Mouse (Mus musculus) liver, adult 2 months (tissue): ENCODE measurements at regions not wholly inside any gene's neighbourhood (a gene's known extent, or its start where the extent isn't known, plus 50 kb on each side); places are given as distances from the start of the nearest gene placed in this dataset.

ENCODE experiments used
- DNase-seq: peaks from one replicate; pipeline ENCODE4 v3.0.0-alpha.2; 2011; ENCODE audit warnings: low read depth, low spot score; ENCODE audit errors: extremely low read depth
- H3K27ac ChIP-seq: fragments of 200-500 bp; replicated peaks from 2 replicates; pipeline ENCODE4 v1.5.1; 2012; ENCODE audit warnings: low read depth, mild to moderate bottlenecking, control low read depth, inconsistent platforms, low read length; ENCODE audit not compliant: insufficient read depth
- H3K27me3 ChIP-seq: fragments of 200-500 bp; 2 replicates; pipeline ENCODE4 v1.6.1; 2012; ENCODE audit warnings: mild to moderate bottlenecking, moderate library complexity, low read length, inconsistent platforms; ENCODE audit not compliant: control insufficient read depth, insufficient read depth
- H3K36me3 ChIP-seq: fragments of 200-500 bp; 2 replicates; pipeline ENCODE4 v1.6.1; 2012; ENCODE audit warnings: low read length, inconsistent platforms; ENCODE audit not compliant: control insufficient read depth, insufficient read depth
- H3K4me1 ChIP-seq: fragments of 200-500 bp; 2 replicates; pipeline ENCODE4 v1.6.1; 2011; ENCODE audit warnings: low read length; ENCODE audit not compliant: control insufficient read depth, insufficient read depth
- H3K4me3 ChIP-seq: fragments of 200-500 bp; 2 replicates; pipeline ENCODE4 v1.5.1; 2011; ENCODE audit warnings: low read depth, mild to moderate bottlenecking, control low read depth, low read length, moderate library complexity; ENCODE audit not compliant: insufficient read depth
- H3K79me2 ChIP-seq: fragments of 200-500 bp; 2 replicates; pipeline ENCODE4 v1.6.1; 2012; ENCODE audit warnings: inconsistent platforms, mild to moderate bottlenecking, low read length, moderate library complexity; ENCODE audit not compliant: control insufficient read depth, insufficient read depth
- H3K9ac ChIP-seq: fragments of 200-500 bp; 2 replicates; pipeline ENCODE4 v1.6.1; 2012; ENCODE audit warnings: low read depth, mild to moderate bottlenecking, control low read depth, inconsistent platforms, low read length
- CTCF ChIP-seq: fragments of 200-500 bp; IDR thresholded peaks from 2 replicates; pipeline ENCODE4 v1.5.1; 2011; ENCODE audit warnings: low read depth, low read length, control low read depth
- POLR2A ChIP-seq: fragments of 200-500 bp; IDR thresholded peaks from 2 replicates; pipeline ENCODE4 v1.6.1; 2011; ENCODE audit warnings: low read length, control low read depth; ENCODE audit not compliant: insufficient read depth; ENCODE audit errors: extremely low read depth
- WGBS: fragments of 180-500 bp; shearing (Covaris S2); methylation state at CpG from one replicate; pipeline ENCODE4 v1.1.7; 2018; 5-methylcytosine and 5-hydroxymethylcytosine counted together

DNA sequence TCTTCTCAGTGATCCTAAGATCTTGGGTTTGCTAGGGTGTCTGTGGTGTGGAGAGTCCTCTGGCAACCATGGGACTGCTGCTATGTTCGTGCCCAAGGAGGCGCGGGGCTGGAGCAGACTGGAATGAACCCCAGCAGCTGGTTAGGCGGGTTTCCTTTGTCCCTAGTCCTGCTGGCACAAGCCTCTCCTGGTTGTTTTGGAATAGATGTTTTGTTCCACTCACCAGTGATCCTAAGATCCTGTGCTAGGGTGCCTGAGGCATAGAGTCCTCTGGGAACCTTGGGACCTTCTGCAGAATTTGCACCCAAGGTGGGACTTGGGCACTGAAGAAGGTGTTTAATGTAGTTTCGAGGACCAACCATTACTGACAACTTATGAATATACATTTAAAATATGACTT lies 1205.9 kb upstream of the Gm8797 start:
- Histone ChIP-seq H3K36me3 (no peaks in the 10 kb centered on the region), H3K79me2 (no peaks in the 10 kb centered on the region), H3K4me3 (no peak overlapping the region), H3K27ac (no peak overlapping the region), H3K4me1 (no peaks in the 10 kb centered on the region), H3K9ac (no peak overlapping the region), H3K27me3 (no peaks in the 10 kb centered on the region)
- no peak for TF ChIP-seq CTCF
- no peak for TF ChIP-seq POLR2A
- no peak for DNase-seq
- 72% methylated on average over 5 of the region's 5 CpGs for WGBS

DNA sequence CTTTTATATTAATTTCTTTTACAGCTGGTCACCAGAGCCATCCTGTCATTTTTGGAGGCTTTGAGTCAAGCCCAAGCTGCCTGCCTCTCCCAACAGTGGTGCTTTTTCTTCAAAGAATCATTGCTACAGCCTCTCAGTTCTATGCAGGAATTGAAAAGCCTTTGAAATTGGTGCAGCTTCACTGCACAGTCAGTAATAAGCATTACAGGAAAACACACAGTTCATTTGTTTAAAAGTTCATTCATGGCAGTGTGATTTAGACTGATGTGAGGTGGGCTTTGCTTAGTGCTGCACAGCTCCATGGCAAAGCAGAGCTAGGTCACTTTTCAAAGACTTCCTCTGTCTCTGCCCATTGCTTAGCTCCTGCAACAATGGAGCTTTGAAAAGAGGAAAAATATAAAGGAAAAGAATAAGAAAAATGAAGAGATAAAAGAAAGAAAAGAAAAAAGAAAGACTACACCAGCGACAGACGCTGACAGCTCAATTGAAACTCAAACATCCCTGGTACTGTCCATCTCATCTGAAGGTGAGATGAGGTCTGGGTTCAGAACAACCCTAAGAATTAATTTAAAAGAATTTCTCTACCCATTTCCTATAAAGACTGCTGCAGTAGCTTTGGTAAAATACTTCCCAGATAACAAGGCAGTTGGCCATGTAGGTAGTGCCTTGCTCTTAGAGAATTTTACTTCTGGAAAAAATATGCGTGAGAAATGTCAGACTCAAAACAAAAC lies 1204.3 kb upstream of the Gm8797 start:
- no peaks in the 10 kb centered on the region for H3K4me1 ChIP-seq
- H3K79me2 ChIP-seq: no peaks in the 10 kb centered on the region
- no peaks in the 10 kb centered on the region for H3K36me3 ChIP-seq
- 80% methylated on average over 3 of the region's 3 CpGs for WGBS
- H3K27me3 ChIP-seq: no peaks in the 10 kb centered on the region
- no peak overlapping the region for H3K9ac ChIP-seq
- H3K27ac ChIP-seq: no peak overlapping the region
- no peak for DNase-seq
- H3K4me3 ChIP-seq: no peak overlapping the region
- TF ChIP-seq POLR2A (no peak), CTCF (no peak)

DNA sequence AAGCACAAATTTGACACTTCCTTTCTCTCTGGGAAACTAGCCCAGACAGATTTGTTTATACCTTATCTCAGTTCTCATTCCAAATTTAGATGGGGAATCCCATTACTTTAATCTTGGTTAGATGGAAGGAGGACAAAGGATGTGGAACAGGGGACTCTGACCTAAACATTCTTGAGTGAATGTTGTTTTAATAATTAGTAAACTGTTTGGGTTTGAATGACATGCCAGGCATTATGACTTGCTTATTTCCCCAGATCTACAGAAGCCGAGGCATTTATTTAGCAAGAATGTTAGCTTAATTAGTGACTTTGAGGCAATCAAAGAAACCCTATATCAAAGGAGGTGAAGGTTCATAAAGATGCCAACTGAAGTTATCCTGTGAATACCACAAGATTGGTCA lies 1189.9 kb upstream of the Gm8797 start:
- Histone ChIP-seq H3K4me3 (no peak overlapping the region), H3K4me1 (no peaks in the 10 kb centered on the region), H3K27me3 (no peaks in the 10 kb centered on the region), H3K9ac (no peak overlapping the region), H3K36me3 (no peaks in the 10 kb centered on the region), H3K27ac (no peak overlapping the region), H3K79me2 (no peaks in the 10 kb centered on the region)
- DNase-seq: peak; percentile 35
- TF ChIP-seq POLR2A (no peak), CTCF (no peak)
- WGBS: 59% methylated on average over 1 of the region's 1 CpGs

GRCm38 (mm10) chr3:4582500-4582899 lies 1168.1 kb upstream of the Gm8797 start:
- H3K79me2 ChIP-seq: no peaks in the 10 kb centered on the region
- H3K27me3 ChIP-seq: no peaks in the 10 kb centered on the region
- no peaks in the 10 kb centered on the region for H3K36me3 ChIP-seq
- H3K9ac ChIP-seq: no peak overlapping the region
- H3K4me3 ChIP-seq: no peak overlapping the region
- H3K4me1 ChIP-seq: no peaks in the 10 kb centered on the region
- TF ChIP-seq CTCF: no peak
- TF ChIP-seq POLR2A: no peak
- 80% methylated on average over 3 of the region's 3 CpGs for WGBS
- H3K27ac ChIP-seq: no peak overlapping the region
- no peak for DNase-seq

DNA sequence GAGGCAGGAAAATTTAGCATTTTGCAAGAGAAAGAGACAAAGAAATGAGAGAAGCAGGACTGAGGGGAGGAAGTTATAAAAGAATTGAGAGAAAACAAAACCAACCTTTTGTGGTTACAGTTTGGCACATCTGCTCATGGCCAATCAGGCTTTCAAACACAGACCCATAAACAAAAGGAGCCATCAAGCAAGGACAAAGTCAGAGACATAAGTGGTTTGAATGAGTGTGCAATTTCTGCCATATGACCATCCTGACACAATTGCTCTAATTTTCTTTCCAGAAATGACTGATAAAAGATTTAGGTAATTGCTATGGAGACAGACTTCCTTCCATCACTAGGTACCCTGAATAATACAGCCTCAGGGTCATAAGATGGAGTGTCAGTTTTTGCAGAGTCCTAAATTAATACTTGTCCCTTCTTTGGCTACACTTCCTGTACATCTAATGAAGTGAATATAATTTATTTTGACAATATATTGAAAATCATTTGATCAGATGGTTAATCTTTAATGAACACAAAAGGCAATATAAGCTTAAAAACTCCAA lies 1156.6 kb upstream of the Gm8797 start:
- Histone ChIP-seq H3K9ac (no peak overlapping the region), H3K36me3 (no peaks in the 10 kb centered on the region), H3K4me1 (no peaks in the 10 kb centered on the region), H3K27ac (no peak overlapping the region), H3K79me2 (no peaks in the 10 kb centered on the region), H3K27me3 (no peaks in the 10 kb centered on the region), H3K4me3 (no peak overlapping the region)
- DNase-seq: no peak
- TF ChIP-seq CTCF (no peak), POLR2A (no peak)

DNA sequence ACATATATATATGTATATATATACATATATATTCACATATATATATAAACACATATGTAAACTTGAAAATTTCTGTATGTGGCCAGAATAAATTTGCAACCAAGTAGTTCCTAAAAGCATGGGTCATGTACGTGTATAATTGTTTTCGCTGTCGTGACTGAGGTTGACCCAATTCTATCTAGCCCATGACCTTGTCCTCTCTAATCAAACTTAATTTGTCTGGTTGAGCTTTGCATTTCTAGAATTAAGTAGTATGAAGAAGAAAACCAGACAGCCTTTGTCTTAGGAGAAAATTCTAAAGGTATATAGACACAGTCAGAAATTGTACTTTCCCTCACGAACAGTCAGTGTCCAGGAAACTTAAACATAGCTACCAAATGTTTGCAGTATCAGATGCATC lies 1156.1 kb upstream of the Gm8797 start:
- H3K36me3 ChIP-seq: no peaks in the 10 kb centered on the region
- no peaks in the 10 kb centered on the region for H3K79me2 ChIP-seq
- no peaks in the 10 kb centered on the region for H3K27me3 ChIP-seq
- no peak overlapping the region for H3K9ac ChIP-seq
- no peaks in the 10 kb centered on the region for H3K4me1 ChIP-seq
- no peak overlapping the region for H3K4me3 ChIP-seq
- DNase-seq: no peak
- TF ChIP-seq POLR2A: no peak
- no peak for TF ChIP-seq CTCF
- WGBS: 84% methylated on average over 4 of the region's 4 CpGs
- no peak overlapping the region for H3K27ac ChIP-seq
